Mouse (Mus musculus): ENCODE measurements around the gene Abcf1.

DNA sequence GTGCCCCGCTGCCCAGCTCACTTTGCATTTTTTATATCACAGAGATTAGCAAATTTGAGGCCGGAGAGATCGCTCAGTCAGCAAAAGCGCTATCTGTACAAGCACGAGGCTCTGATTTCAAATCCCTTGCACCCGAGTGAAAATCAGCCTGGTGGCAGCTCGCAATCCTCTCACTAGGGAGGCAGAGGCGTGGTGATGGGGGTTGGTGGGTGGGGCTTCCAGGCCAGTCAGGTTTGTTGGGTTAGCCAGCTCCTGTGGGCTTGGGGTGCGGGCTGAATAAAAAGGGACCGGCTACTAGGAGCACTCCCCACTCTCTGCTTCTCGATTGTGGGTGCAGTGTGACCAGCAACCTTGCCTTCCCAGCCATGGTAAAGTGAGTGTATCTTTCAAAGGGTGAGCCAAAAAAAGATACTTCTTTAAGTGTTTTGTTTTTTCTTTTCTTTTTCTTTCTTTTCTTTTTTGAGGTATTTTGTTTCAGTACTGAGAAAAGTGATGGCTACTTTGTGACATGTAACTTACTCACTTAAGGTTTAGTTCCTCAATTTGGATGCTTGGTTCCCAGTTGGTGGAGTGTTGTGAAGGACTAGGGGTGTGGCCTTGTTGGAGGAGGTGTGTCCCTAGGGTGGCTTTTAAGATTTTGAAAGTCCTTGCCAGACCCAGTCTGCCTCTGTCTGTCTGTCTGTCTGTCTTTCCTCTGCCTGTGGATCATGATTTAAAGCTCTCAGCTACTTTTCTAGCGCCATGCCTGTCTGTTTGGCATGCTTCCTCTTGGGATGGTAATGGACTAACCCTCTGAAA is 28.4 kb upstream of the Abcf1 start:
- TF ChIP-seq CTCF (IDR thresholded peaks at IDR 0.05; ENCODE audit: low read depth, low read length) (no peak), POLR2A (IDR thresholded peaks at IDR 0.05; ENCODE audit: borderline replicate concordance, low read depth, low read length) (no peak)

All from bone marrow macrophage, adult 2 months (primary cell).